Mouse (Mus musculus): ENCODE results near the gene Tmem269. TPM values are rescaled to one million over a fixed set of nuclear protein-coding genes. Genes with fewer than 3 reads are reported as not detected.

The Tmem269 gene
- polyA plus RNA-seq, 1 experiment from 2014 or later, result 0.16 TPM

- Histone ChIP-seq H3K36me3 (no peaks in the 10 kb centered on the region), H3K4me3 (no peak overlapping the region), H3K4me2 (no peak overlapping the region), H3K27me3 (no peaks in the 10 kb centered on the region), H3K4me1 (replicated peaks) (0 out of 2 replicates have a peak, but pooled peaks cover 7% of the 10 kb centered on the region), H3K9ac (no peak overlapping the region), H3K9me3 (no peaks in the 10 kb centered on the region), H3K27ac (replicated peaks) (no peak overlapping the region)
- 76% methylated on average over 3 of the region's 3 CpGs for WGBS
- no peak for ATAC-seq (ENCODE audit: low FRiP score, low read depth)
Observed at GRCm38 (mm10) chr4:119191273-119191672, 26.7 kb downstream of the Tmem269 start.

GRCm38 (mm10) chr4:119190618-119191017, 27.4 kb downstream of the Tmem269 start:
- no peaks in the 10 kb centered on the region for H3K9me3 ChIP-seq
- H3K27me3 ChIP-seq, result no peaks in the 10 kb centered on the region
- H3K36me3 ChIP-seq, result no peaks in the 10 kb centered on the region
- 88% methylated on average over 8 of the region's 8 CpGs for WGBS
- no peak overlapping the region for H3K9ac ChIP-seq
- H3K27ac ChIP-seq (replicated peaks), result no peak overlapping the region
- 0 out of 2 replicates have a peak, but pooled peaks cover under 1% of the 10 kb centered on the region for H3K4me1 ChIP-seq (replicated peaks)
- H3K4me2 ChIP-seq, result no peak overlapping the region
- no peak for ATAC-seq (ENCODE audit: low FRiP score, low read depth)
- no peak overlapping the region for H3K4me3 ChIP-seq

GRCm38 (mm10) chr4:119189864-119190263, 28.2 kb downstream of the Tmem269 start, which contains the start of gene Ermap:
TSS of gene Ermap (minus strand) at chr4:119190011.
- ATAC-seq (ENCODE audit: low FRiP score, low read depth), result no peak
- Histone ChIP-seq H3K4me2 (no peak within 1 kb of the TSS), H3K4me1 (replicated peaks) (no peaks in the 10 kb centered on the region), H3K4me3 (no peak within 1 kb of the TSS), H3K27me3 (no peaks in the 10 kb centered on the region), H3K9ac (no peak within 1 kb of the TSS), H3K27ac (replicated peaks) (no peak within 1 kb of the TSS), H3K9me3 (no peaks in the 10 kb centered on the region), H3K36me3 (no peaks in the 10 kb centered on the region)
- 66% methylated on average over 6 of the region's 6 CpGs for WGBS

- no peak for ATAC-seq (ENCODE audit: low FRiP score, low read depth)
- Histone ChIP-seq H3K27ac (replicated peaks) (no peak overlapping the region), H3K36me3 (no peaks in the 10 kb centered on the region), H3K4me2 (no peak overlapping the region), H3K4me1 (replicated peaks) (no peaks in the 10 kb centered on the region), H3K4me3 (no peak overlapping the region), H3K9me3 (no peaks in the 10 kb centered on the region), H3K27me3 (no peaks in the 10 kb centered on the region), H3K9ac (no peak overlapping the region)
- WGBS, result 34% methylated on average over 6 of the region's 6 CpGs
Observed at GRCm38 (mm10) chr4:119189392-119189791, 28.6 kb downstream of the Tmem269 start.

- Histone ChIP-seq H3K27me3 (no peaks in the 10 kb centered on the region), H3K27ac (replicated peaks) (no peak overlapping the region), H3K4me3 (no peak overlapping the region), H3K36me3 (no peaks in the 10 kb centered on the region), H3K9ac (no peak overlapping the region), H3K4me1 (replicated peaks) (no peaks in the 10 kb centered on the region), H3K4me2 (no peak overlapping the region), H3K9me3 (no peaks in the 10 kb centered on the region)
- 61% methylated on average over 11 of the region's 11 CpGs for WGBS
- no peak for ATAC-seq (ENCODE audit: low FRiP score, low read depth)
Observed at GRCm38 (mm10) chr4:119188060-119188785, 29.8 kb downstream of the Tmem269 start.

DNA sequence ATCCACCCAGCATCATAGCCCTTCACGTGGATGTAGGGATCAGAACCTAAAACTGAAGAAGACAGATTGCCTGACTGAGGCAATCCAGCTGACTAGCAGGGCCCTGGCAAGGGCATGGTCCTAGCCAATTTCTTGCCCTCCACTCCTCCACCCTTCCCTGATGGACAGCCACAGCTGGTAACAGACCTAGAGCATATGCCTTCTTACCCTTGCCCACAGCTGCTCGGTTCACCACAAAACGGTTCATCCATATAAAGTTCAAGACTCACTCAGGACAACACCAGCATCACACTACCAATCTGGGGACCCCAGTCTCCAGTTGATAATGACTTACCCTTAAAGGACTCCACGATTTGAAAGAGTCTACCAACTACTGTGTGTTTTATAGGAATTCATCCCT, 32.2 kb downstream of the Tmem269 start:
- no peak for ATAC-seq (ENCODE audit: low FRiP score, low read depth)
- Histone ChIP-seq H3K27ac (replicated peaks) (no peak overlapping the region), H3K9me3 (no peaks in the 10 kb centered on the region), H3K4me1 (replicated peaks) (no peaks in the 10 kb centered on the region), H3K4me3 (no peak overlapping the region), H3K36me3 (no peaks in the 10 kb centered on the region), H3K4me2 (no peak overlapping the region), H3K9ac (no peak overlapping the region), H3K27me3 (no peaks in the 10 kb centered on the region)
- 83% methylated on average over 4 of the region's 4 CpGs for WGBS

DNA sequence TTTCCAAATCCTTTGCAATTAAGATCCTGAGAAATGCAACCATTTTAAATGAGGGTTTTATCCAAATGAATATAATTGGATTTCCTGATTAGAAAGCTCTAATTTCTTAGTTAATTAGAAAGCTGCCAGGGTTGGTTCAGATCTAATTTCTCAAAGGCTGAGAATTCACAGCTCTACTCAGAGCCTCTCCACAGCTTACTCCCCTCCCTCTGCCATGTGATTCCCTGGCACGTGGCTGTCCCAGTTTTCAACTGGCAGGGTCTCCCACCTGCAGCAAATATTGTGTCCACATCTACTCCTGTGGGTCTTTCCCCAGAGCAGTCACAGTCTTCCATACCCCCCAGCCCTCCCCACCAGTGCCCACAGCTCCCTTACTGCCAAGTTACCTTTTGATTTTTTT, 34.5 kb downstream of the Tmem269 start:
- no peak overlapping the region for H3K4me2 ChIP-seq
- H3K27ac ChIP-seq (replicated peaks), result no peak overlapping the region
- no peaks in the 10 kb centered on the region for H3K36me3 ChIP-seq
- H3K9me3 ChIP-seq, result no peaks in the 10 kb centered on the region
- no peak for ATAC-seq (ENCODE audit: low FRiP score, low read depth)
- 54% methylated on average over 1 of the region's 1 CpGs for WGBS
- H3K4me1 ChIP-seq (replicated peaks), result no peaks in the 10 kb centered on the region
- H3K4me3 ChIP-seq, result no peak overlapping the region
- H3K9ac ChIP-seq, result no peak overlapping the region
- H3K27me3 ChIP-seq, result no peaks in the 10 kb centered on the region

- Histone ChIP-seq H3K4me3 (no peak overlapping the region), H3K27me3 (no peaks in the 10 kb centered on the region), H3K9me3 (no peaks in the 10 kb centered on the region), H3K9ac (no peak overlapping the region), H3K4me1 (replicated peaks) (no peaks in the 10 kb centered on the region), H3K27ac (replicated peaks) (no peak overlapping the region), H3K36me3 (no peaks in the 10 kb centered on the region), H3K4me2 (no peak overlapping the region)
- no peak for ATAC-seq (ENCODE audit: low FRiP score, low read depth)
- 91% methylated on average over 9 of the region's 9 CpGs for WGBS
Observed at GRCm38 (mm10) chr4:119181456-119181855, 36.6 kb downstream of the Tmem269 start.

DNA sequence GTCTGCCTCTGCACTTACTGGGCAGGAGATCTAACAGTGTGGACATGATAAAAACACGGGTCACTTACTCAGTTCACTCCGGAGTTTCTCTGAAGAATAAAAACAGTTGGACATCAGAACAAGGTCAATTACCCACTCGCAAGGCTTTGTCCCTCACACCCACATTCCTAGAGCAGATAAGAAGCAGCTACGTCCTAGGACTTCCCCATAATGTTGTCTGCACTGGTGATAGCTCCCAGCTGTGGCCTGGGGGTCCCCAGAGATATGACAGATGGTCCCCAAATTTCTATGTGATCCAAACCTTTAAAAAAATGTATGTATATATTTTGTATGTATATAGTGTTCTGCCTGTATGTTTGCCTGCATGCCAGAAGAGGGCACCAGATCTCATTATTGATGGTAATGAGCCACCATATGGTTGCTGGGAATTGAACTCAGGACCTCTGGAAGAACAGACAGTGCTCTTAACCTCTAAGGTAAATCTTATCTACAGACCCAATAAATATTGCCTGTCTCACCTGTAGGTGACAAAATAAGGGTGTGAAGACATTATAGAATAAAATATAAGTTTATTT, 37.8 kb downstream of the Tmem269 start:
- 50% methylated on average over 4 of the region's 4 CpGs for WGBS
- ATAC-seq (ENCODE audit: low FRiP score, low read depth), result no peak

DNA sequence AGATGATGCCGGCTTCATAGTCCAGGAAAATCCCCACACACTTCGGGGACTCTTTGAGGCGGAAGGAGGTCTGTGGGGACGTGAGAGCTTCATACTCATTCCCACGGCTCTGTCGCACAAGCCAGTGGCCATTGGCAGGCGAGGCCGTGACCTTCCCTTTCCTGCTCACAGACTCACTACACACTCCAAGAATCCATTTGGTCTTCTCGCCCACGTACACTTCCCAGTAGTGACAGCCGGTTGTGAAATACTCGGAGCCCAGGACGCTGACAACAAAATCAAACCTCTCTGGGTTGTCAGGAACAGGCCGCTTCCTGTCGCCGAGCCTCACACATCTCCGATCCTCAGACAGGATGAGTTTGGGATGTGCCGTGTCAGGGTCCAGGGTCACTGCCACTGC, 39.7 kb downstream of the Tmem269 start:
- H3K4me2 ChIP-seq, result no peak overlapping the region
- peaks cover under 1% of the 10 kb centered on the region; the same call in 1 of the 2 replicates for H3K4me1 ChIP-seq (replicated peaks)
- H3K9me3 ChIP-seq, result no peaks in the 10 kb centered on the region
- 76% methylated on average over 18 of the region's 18 CpGs for WGBS
- H3K27me3 ChIP-seq, result no peaks in the 10 kb centered on the region
- H3K4me3 ChIP-seq, result no peak overlapping the region
- no peak overlapping the region for H3K9ac ChIP-seq
- no peaks in the 10 kb centered on the region for H3K36me3 ChIP-seq
- H3K27ac ChIP-seq (replicated peaks), result no peak overlapping the region
- ATAC-seq (ENCODE audit: low FRiP score, low read depth), result no peak

More for the DNA sequence above, 37.8 kb downstream of the Tmem269 start:
- Histone ChIP-seq H3K27me3 (no peaks in the 10 kb centered on the region), H3K9me3 (no peaks in the 10 kb centered on the region), H3K4me1 (replicated peaks) (no peaks in the 10 kb centered on the region), H3K4me2 (no peak overlapping the region), H3K36me3 (no peaks in the 10 kb centered on the region), H3K9ac (no peak overlapping the region), H3K4me3 (no peak overlapping the region), H3K27ac (replicated peaks) (no peak overlapping the region)

GRCm38 (mm10) chr4:119177702-119178101, 40.3 kb downstream of the Tmem269 start:
- Histone ChIP-seq H3K36me3 (no peaks in the 10 kb centered on the region), H3K4me3 (no peak overlapping the region), H3K4me2 (no peak overlapping the region), H3K27me3 (no peaks in the 10 kb centered on the region), H3K9ac (no peak overlapping the region), H3K27ac (replicated peaks) (no peak overlapping the region), H3K4me1 (replicated peaks) (peaks cover 7% of the 10 kb centered on the region), H3K9me3 (no peaks in the 10 kb centered on the region)
- ATAC-seq (ENCODE audit: low FRiP score, low read depth), result no peak
- 76% methylated on average over 5 of the region's 5 CpGs for WGBS

- Histone ChIP-seq H3K36me3 (peaks cover 9% of the 10 kb centered on the region; the same call in 1 of the 2 replicates), H3K27ac (replicated peaks) (peak within 1 kb of the TSS; percentile 69), H3K9me3 (no peaks in the 10 kb centered on the region), H3K4me1 (replicated peaks) (peaks cover 10% of the 10 kb centered on the region), H3K27me3 (no peaks in the 10 kb centered on the region), H3K9ac (peak within 1 kb of the TSS; percentile 81), H3K4me3 (peak within 1 kb of the TSS; percentile 78), H3K4me2 (peak within 1 kb of the TSS; percentile 64)
- WGBS, result under 1% methylated on average over 40 of the region's 40 CpGs
- peak; percentile 100 for ATAC-seq (ENCODE audit: low FRiP score, low read depth)
Observed at GRCm38 (mm10) chr4:119173851-119174453, 44.1 kb downstream of the Tmem269 start, which contains the start of gene Zfp691. TSS of gene Zfp691 (minus strand) at chr4:119174195.

Measured in hindbrain, embryonic 15.5 days (tissue).